Mouse (Mus musculus): ENCODE results near the gene Pip5k1c.

DNA sequence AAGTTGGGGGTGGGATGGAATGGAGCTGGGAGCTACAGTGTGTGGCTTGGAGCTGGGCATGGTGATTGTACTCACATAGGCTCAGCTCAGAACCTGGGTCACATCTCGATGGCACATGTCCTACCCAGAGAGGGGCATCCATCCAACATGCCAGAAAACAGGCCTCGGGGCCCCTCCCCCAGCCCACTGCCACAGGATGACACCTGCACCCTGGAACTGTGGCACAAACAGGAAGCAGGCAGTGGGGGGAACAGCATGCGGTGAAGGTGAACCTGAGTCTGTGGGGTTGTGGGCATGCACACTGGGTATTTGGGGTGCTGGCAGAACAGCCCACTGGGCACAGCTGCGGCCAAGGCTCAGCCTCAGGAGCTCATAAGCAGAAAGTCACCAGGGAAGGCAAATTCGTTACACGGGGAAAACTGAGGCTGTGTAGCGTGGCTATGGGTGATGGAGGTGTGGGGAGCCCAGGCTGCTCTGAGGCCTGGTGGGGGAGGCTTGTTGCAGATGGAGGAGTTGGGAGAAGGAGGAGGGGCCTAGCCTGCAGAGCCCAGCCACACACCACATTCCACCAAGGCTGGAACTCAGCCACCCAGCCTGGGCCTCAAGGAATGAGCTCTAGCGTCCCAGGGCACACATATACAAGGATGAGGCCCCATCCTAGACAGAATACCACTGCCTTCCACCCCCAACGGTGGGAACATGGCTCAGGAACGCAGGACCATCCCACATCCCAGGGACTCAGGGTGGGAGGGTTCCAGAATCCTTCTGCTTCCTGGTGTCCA is 36.6 kb downstream of the Pip5k1c start:
- TF ChIP-seq POLR2A (IDR thresholded peaks at IDR 0.05; ENCODE audit: insufficient read depth, low read length) (no peak), CTCF (IDR thresholded peaks at IDR 0.05; ENCODE audit: low read depth, low read length) (no peak)
